Mouse (Mus musculus) neural tube, embryonic 12.5 days (tissue): ENCODE measurements around the gene Rdh5. TPM values are rescaled to one million over a fixed set of nuclear protein-coding genes. Genes with fewer than 3 reads are reported as not detected.

ENCODE experiments used
- ATAC-seq: fragments of 200-750 bp; cut with Nextera tagmentation; 2 replicates; pipeline ENCODE4 v1.8.0; 2017; ENCODE audit warnings: low read depth, mild to moderate bottlenecking, moderate TSS enrichment, moderate library complexity; ENCODE audit not compliant: low FRiP score
- H3K27ac ChIP-seq: fragments of 300-500 bp; sonication (generic); 2 replicates; pipeline ENCODE4 v1.5.1; 2016
- H3K27me3 ChIP-seq: fragments of 300-500 bp; sonication (generic); replicated peaks from 2 replicates; pipeline ENCODE4 v1.6.1; 2016; ENCODE audit warnings: mild to moderate bottlenecking
- H3K36me3 ChIP-seq: fragments of 300-500 bp; sonication (generic); 2 replicates; pipeline ENCODE4 v1.6.1; 2016; ENCODE audit warnings: mild to moderate bottlenecking
- H3K4me1 ChIP-seq: fragments of 300-500 bp; sonication (generic); 2 replicates; pipeline ENCODE4 v1.6.1; 2016
- H3K4me2 ChIP-seq: fragments of 300-500 bp; sonication (generic); replicated peaks from 2 replicates; pipeline ENCODE4 v1.6.1; 2016; ENCODE audit warnings: mild to moderate bottlenecking
- H3K4me3 ChIP-seq: fragments of 300-500 bp; sonication (generic); 2 replicates; pipeline ENCODE4 v1.5.1; 2016
- H3K9ac ChIP-seq: fragments of 300-500 bp; sonication (generic); 2 replicates; pipeline ENCODE4 v1.6.1; 2016; ENCODE audit warnings: mild to moderate bottlenecking
- H3K9me3 ChIP-seq: fragments of 300-500 bp; sonication (generic); 2 replicates; pipeline ENCODE4 v1.6.1; 2016; ENCODE audit warnings: mild to moderate bottlenecking
- WGBS: fragments of 180-500 bp; shearing (Covaris S2); methylation state at CpG from one replicate; pipeline ENCODE4 v1.1.7; 2016; 5-methylcytosine and 5-hydroxymethylcytosine counted together
- polyA plus RNA-seq: library from polyadenylated mRNA; unstranded; fragments of >200 nt; fragmentation: Nextera tagmentation; extraction: Ambion mirVana; gene quantifications from 2 replicates; pipeline ENCODE4 v1.2.1, GENCODE M21; 2016

Gene Rdh5
- polyA plus RNA-seq, 1 experiment from 2014 or later = 15.7 TPM

GRCm38 (mm10) chr10:128938974-128939373 lies 16.3 kb upstream of the Rdh5 start:
- ATAC-seq = no peak
- Histone ChIP-seq H3K4me3 (no peak overlapping the region), H3K9ac (no peak overlapping the region), H3K4me2 (no peak overlapping the region), H3K36me3 (no peaks in the 10 kb centered on the region), H3K9me3 (no peaks in the 10 kb centered on the region), H3K4me1 (peaks cover 4% of the 10 kb centered on the region), H3K27me3 (peaks cover 23% of the 10 kb centered on the region), H3K27ac (no peak overlapping the region)
- 67% methylated on average over 5 of the region's 5 CpGs for WGBS

GRCm38 (mm10) chr10:128938457-128938856 lies 15.8 kb upstream of the Rdh5 start:
- peaks cover 28% of the 10 kb centered on the region for H3K27me3 ChIP-seq
- no peak for ATAC-seq
- WGBS = 86% methylated on average over 9 of the region's 9 CpGs

DNA sequence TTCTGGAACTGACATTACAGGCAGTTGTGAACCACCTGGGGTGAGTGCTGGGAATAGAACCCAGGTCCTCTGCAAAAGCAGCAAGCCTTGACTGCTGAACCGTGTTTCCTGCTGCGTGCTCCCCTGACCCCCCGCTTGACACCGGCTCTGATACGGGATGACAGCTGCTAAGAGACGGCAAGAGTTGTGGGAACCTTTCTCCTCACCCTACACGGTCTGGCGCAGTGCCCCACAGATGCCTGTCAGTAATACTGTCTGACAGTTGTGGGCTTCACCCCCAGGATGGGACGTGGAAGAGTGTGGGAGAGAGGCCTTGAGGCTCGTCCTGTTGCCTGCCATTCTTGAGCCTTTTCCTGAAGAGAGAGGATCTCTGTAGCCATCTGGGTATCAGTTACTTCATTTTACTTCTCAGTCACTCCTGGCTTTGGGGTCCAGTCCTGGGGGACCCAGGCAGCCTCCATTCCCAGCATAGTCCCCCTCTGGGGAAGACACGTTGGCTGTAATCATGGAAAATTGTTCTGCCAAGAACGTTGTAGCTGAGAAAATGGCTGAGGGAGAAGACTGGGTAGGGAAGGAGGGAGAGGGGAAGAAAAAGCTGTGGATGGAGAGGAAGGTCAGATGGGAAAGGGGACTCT lies 15.2 kb upstream of the Rdh5 start:
- no peak overlapping the region for H3K9ac ChIP-seq
- 77% methylated on average over 12 of the region's 12 CpGs for WGBS
- ATAC-seq = no peak

More at GRCm38 (mm10) chr10:128938457-128938856, 15.8 kb upstream of the Rdh5 start:
- no peaks in the 10 kb centered on the region for H3K9me3 ChIP-seq
- H3K4me2 ChIP-seq = no peak overlapping the region
- no peak overlapping the region for H3K4me3 ChIP-seq
- no peak overlapping the region for H3K27ac ChIP-seq
- H3K36me3 ChIP-seq = no peaks in the 10 kb centered on the region
- H3K9ac ChIP-seq = no peak overlapping the region
- peaks cover 8% of the 10 kb centered on the region for H3K4me1 ChIP-seq

DNA sequence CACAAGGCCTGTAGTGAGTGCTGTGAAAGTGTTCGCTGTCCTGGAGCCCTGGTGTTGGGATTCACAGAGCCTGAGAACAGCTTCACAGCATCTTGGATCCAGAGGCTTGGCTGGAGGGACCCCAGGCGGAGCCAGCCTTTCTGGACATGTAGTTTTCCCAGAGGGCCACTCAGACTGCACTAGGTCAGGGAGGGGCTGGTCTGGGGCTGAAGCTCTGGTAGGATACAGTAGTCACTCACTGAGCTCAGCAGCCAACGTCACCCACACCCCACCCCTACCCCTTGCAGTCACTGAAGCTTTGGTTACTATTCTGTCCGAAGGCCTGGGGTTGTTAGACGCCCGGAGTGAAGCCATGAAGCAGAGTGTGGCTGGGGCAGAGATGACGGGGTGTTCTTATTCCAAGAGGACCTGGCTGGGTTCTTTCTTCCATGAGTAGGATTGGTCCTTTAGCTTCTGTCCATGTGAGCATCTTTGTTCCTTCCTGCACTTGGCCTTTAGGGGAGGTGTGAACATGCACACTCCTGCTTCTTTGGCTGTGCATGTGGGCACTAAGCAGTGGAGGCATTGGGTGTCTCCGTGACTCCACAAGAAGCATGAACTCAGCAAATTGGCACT lies 13.2 kb upstream of the Rdh5 start:
- peaks cover 48% of the 10 kb centered on the region for H3K27me3 ChIP-seq
- 68% methylated on average over 8 of the region's 8 CpGs for WGBS
- H3K9ac ChIP-seq = no peak overlapping the region
- H3K4me1 ChIP-seq = peaks cover 12% of the 10 kb centered on the region
- no peak overlapping the region for H3K27ac ChIP-seq
- H3K9me3 ChIP-seq = no peaks in the 10 kb centered on the region
- H3K4me2 ChIP-seq = no peak overlapping the region
- H3K36me3 ChIP-seq = no peaks in the 10 kb centered on the region
- no peak overlapping the region for H3K4me3 ChIP-seq
- ATAC-seq = no peak

More for the DNA sequence above, 15.2 kb upstream of the Rdh5 start:
- Histone ChIP-seq H3K27me3 (peaks cover 34% of the 10 kb centered on the region), H3K36me3 (no peaks in the 10 kb centered on the region), H3K27ac (no peak overlapping the region), H3K9me3 (no peaks in the 10 kb centered on the region), H3K4me2 (no peak overlapping the region), H3K4me3 (no peak overlapping the region), H3K4me1 (peaks cover 12% of the 10 kb centered on the region)

DNA sequence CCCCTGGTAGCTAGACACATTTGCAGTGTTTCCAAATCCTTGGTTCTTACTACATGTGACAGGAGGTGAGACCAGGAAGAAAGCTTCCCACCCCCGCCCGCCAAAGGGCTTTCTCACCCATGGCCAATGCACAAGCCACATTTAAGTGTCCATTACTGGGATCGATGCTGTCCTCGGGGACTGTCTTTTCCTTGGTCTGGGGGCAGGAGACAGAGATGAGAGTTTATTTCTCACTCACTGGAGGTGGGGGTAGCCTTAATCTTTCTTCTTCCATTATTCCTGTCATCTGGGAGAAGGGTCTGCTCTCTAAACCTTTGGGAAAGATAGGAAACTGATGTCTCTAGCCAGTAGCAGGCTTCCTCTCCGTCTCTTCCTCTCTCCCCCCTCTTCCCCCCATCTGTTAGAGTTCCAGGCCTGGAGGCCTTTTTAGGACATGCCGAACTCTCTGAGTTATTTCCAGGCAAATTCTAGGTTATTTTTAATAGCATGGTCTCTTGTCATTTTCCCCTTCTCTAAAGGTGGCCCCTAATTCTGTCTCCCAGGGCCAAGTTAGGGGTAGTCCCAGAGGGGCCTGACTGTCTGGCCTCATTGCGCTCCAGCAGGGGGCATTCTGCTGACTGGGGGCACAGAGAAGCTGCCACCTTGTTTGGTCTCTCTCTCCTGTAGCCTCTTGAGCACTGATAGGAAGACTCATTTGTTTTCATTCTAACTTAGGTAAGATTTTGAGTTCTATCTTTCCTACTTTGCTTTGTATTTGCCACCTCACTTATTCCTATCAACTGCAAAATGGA lies 12.5 kb upstream of the Rdh5 start:
- H3K36me3 ChIP-seq = no peaks in the 10 kb centered on the region
- WGBS = 64% methylated on average over 7 of the region's 7 CpGs
- H3K9ac ChIP-seq = no peak overlapping the region
- H3K27ac ChIP-seq = no peak overlapping the region
- H3K4me3 ChIP-seq = no peak overlapping the region
- H3K27me3 ChIP-seq = peaks cover 48% of the 10 kb centered on the region
- ATAC-seq = no peak
- peak overlapping the region; percentile 76; the same call in 1 of the 2 replicates for H3K4me2 ChIP-seq
- no peaks in the 10 kb centered on the region for H3K9me3 ChIP-seq
- peaks cover 12% of the 10 kb centered on the region for H3K4me1 ChIP-seq

GRCm38 (mm10) chr10:128933976-128934721 lies 11.5 kb upstream of the Rdh5 start:
- Histone ChIP-seq H3K4me3 (peak overlapping the region; percentile 43), H3K4me2 (peak overlapping the region; percentile 76), H3K9ac (peak overlapping the region; percentile 41), H3K27me3 (peaks cover 55% of the 10 kb centered on the region), H3K27ac (no peak overlapping the region), H3K36me3 (no peaks in the 10 kb centered on the region), H3K4me1 (peaks cover 12% of the 10 kb centered on the region), H3K9me3 (no peaks in the 10 kb centered on the region)
- ATAC-seq = peak; percentile 52
- WGBS = 3% methylated on average over 21 of the region's 21 CpGs

DNA sequence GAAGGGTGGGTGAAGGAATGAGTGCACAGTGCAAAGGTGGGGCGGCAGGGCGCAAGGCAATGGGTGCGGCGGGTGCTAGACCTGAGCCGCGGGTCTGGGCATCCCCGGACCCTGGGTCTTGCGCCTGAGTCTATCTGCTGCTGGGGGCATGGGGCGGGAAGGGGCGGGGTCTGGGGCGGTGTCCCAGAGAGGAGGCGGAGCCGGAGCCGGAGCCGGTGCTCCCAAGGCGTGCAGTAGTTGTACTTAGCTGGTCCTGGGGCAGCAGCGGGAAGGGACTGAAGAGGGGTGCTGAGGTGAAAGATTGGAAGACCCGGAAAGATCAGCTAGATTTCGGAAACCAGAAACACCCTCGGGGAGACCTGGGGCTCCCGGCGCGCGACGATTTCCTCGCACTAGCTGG lies 10.9 kb upstream of the Rdh5 start, which contains the start of gene Itga7:
TSS of gene Itga7 (plus strand) at position 245 of the 400 bp plus-strand sequence.
- Histone ChIP-seq H3K4me3 (peak within 1 kb of the TSS; percentile 43), H3K9me3 (no peaks in the 10 kb centered on the region), H3K4me2 (peak within 1 kb of the TSS; percentile 76), H3K27me3 (peaks cover 61% of the 10 kb centered on the region), H3K36me3 (no peaks in the 10 kb centered on the region), H3K27ac (no peak within 1 kb of the TSS), H3K9ac (peak within 1 kb of the TSS; percentile 41), H3K4me1 (peaks cover 12% of the 10 kb centered on the region)
- 1% methylated on average over 26 of the region's 26 CpGs for WGBS
- peak; percentile 80 for ATAC-seq

- Histone ChIP-seq H3K4me3 (no peak overlapping the region), H3K9me3 (no peaks in the 10 kb centered on the region), H3K36me3 (no peaks in the 10 kb centered on the region), H3K9ac (no peak overlapping the region), H3K4me1 (peaks cover 12% of the 10 kb centered on the region), H3K27me3 (peaks cover 66% of the 10 kb centered on the region), H3K4me2 (no peak overlapping the region), H3K27ac (no peak overlapping the region)
- WGBS = 72% methylated on average over 2 of the region's 2 CpGs
- ATAC-seq = no peak
Measured at GRCm38 (mm10) chr10:128931441-128931840, 8.8 kb upstream of the Rdh5 start.

GRCm38 (mm10) chr10:128929638-128930378 lies 7.1 kb upstream of the Rdh5 start:
- no peaks in the 10 kb centered on the region for H3K9me3 ChIP-seq
- H3K4me2 ChIP-seq = no peak overlapping the region
- WGBS = 70% methylated on average over 7 of the region's 7 CpGs
- no peak overlapping the region for H3K4me3 ChIP-seq
- no peak for ATAC-seq
- peaks cover 12% of the 10 kb centered on the region for H3K4me1 ChIP-seq
- H3K27me3 ChIP-seq = peaks cover 51% of the 10 kb centered on the region
- H3K9ac ChIP-seq = no peak overlapping the region
- H3K36me3 ChIP-seq = no peaks in the 10 kb centered on the region
- H3K27ac ChIP-seq = no peak overlapping the region

GRCm38 (mm10) chr10:128928356-128928755 lies 5.7 kb upstream of the Rdh5 start:
- H3K4me3 ChIP-seq = no peak overlapping the region
- 42% methylated on average over 4 of the region's 4 CpGs for WGBS
- no peak overlapping the region for H3K4me2 ChIP-seq
- H3K27ac ChIP-seq = no peak overlapping the region
- no peak for ATAC-seq
- peaks cover 37% of the 10 kb centered on the region for H3K27me3 ChIP-seq
- no peak overlapping the region for H3K9ac ChIP-seq
- no peaks in the 10 kb centered on the region for H3K9me3 ChIP-seq
- no peaks in the 10 kb centered on the region for H3K36me3 ChIP-seq
- peaks cover 10% of the 10 kb centered on the region for H3K4me1 ChIP-seq

DNA sequence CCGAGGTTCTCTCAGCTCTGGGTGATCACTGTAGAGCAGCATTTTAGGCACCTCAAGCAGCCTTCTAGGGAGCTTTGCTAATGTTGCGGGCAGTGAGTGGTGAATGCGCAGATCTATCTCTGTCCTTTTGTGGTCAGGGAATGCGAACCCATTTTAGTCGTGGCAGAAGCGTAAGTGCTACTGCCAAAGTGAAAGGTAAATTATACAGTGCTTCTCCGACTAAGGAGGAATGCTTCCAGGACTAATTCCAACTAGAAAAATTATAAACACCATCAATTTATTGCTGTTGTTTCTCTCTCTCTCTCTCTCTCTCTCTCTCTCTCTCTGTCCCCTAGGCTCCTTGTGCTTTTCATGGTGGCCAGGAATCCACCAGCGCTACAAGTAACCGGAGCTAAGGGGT lies 1.2 kb upstream of the Rdh5 start, which contains the start of gene Bloc1s1:
TSS of gene Bloc1s1 (minus strand) at position 101 of the 400 bp plus-strand sequence.
- H3K9ac ChIP-seq = peak within 1 kb of the TSS; percentile 76
- peak within 1 kb of the TSS; percentile 84 for H3K4me3 ChIP-seq
- H3K27ac ChIP-seq = peak within 1 kb of the TSS; percentile 78
- H3K4me1 ChIP-seq = peaks cover 31% of the 10 kb centered on the region
- H3K4me2 ChIP-seq = peak within 1 kb of the TSS; percentile 67
- peaks cover 8% of the 10 kb centered on the region for H3K27me3 ChIP-seq
- H3K36me3 ChIP-seq = no peaks in the 10 kb centered on the region
- no peaks in the 10 kb centered on the region for H3K9me3 ChIP-seq
- ATAC-seq = no peak
- WGBS = 69% methylated on average over 9 of the region's 9 CpGs
